Mouse (Mus musculus) G1E (cell line): ENCODE measurements around the gene Cep152.

ENCODE experiments used
- CTCF ChIP-seq: IDR thresholded peaks from 2 replicates; pipeline ENCODE4 v1.5.1; 2012; ENCODE audit warnings: low read depth, low read length, inconsistent platforms, mixed read lengths
- GATA1 ChIP-seq: IDR thresholded peaks from 2 replicates; pipeline ENCODE4 v1.6.1; 2012; ENCODE audit warnings: borderline replicate concordance, low read length, inconsistent platforms, mixed read lengths
- GATA2 ChIP-seq: IDR thresholded peaks from 2 replicates; pipeline ENCODE4 v1.6.1; 2012; ENCODE audit warnings: low read depth, low read length, inconsistent platforms, borderline replicate concordance
- POLR2AphosphoS5 ChIP-seq: IDR thresholded peaks from 2 replicates; pipeline ENCODE4 v1.6.1; 2012; ENCODE audit warnings: low read depth, low read length, inconsistent platforms; ENCODE audit not compliant: insufficient replicate concordance
- TAL1 ChIP-seq: conservative IDR thresholded peaks from 2 replicates; pipeline ENCODE4 v1.6.1; 2012; ENCODE audit warnings: low read depth, low read length, inconsistent platforms, mixed read lengths

DNA sequence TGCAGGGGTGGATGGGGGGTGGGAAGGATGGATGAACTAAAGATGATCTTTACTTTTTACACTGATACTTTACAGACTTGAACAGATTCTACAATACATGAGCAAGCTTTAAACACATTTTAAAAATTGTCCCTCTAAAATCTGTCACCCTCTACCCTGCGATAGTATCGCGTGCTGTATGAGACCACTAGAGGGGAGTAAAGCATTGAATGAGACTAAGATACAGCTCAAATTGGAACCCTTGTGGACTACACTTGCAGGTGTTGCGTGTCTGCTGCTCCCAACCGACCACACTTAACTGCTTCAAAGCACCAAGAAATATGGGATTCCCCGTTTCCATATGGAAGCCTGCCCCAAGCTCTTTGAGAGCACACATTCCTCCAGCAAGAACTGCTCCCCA is 69.1 kb downstream of the Cep152 start:
- TF ChIP-seq CTCF, result no peak
- no peak for TF ChIP-seq POLR2AphosphoS5
- TF ChIP-seq TAL1, result no peak
- TF ChIP-seq GATA2, result no peak
- no peak for TF ChIP-seq GATA1
